Mouse (Mus musculus) CH12.LX (cell line): Measurements from ENCODE around the gene Mrpl33. TPM values are rescaled to one million over a fixed set of nuclear protein-coding genes. Genes with fewer than 3 reads are reported as not detected.
"Not testable (repeated sequence)": the region's sequence is repeated elsewhere in the genome, so short reads cannot be mapped to it uniquely, and the experiment has no call there.

ENCODE experiments used
- DNase-seq: peaks from one replicate; pipeline ENCODE4 v3.0.0-alpha.2; 2013; ENCODE audit errors: extremely low read depth
- H3K27ac ChIP-seq: 2 replicates; pipeline ENCODE4 v1.5.1; 2012; ENCODE audit warnings: low read depth, mild to moderate bottlenecking, control low read depth, moderate library complexity; ENCODE audit not compliant: insufficient read depth
- H3K27me3 ChIP-seq: replicated peaks from 2 replicates; pipeline ENCODE3; 2012; ENCODE audit warnings: inconsistent platforms
- H3K36me3 ChIP-seq, 2 experiments: replicated peaks in 1 of 2; 2 replicates each; pipeline versions ENCODE3 to v1.6.1; 2012; ENCODE audit warnings: inconsistent platforms in 1 of 2, low read length in 1 of 2, mild to moderate bottlenecking in 1 of 2, mixed read lengths in 1 of 2, moderate library complexity in 1 of 2; ENCODE audit not compliant: control insufficient read depth in 1 of 2, insufficient read depth in 1 of 2
- H3K4me1 ChIP-seq, 2 experiments: 2 replicates each; pipeline ENCODE4 v1.6.1; 2012; ENCODE audit warnings: inconsistent platforms in 1 of 2, moderate library complexity in 1 of 2; ENCODE audit not compliant: insufficient read depth in 2 of 2, control insufficient read depth in 1 of 2
- H3K4me2 ChIP-seq: 2 replicates; pipeline ENCODE4 v1.6.1; 2012; ENCODE audit warnings: low read depth, mild to moderate bottlenecking, control low read depth; ENCODE audit not compliant: poor library complexity, insufficient read depth, severe bottlenecking
- H3K4me3 ChIP-seq, 3 experiments: fragments of 150-350 bp in 1 of 3; sonication (generic) in 1 of 3; replicated peaks in 1 of 3; 2 replicates each; pipeline versions ENCODE3 to v1.5.1; 2011 to 2012; ENCODE audit warnings: low read depth in 2 of 3, low read length in 2 of 3, mild to moderate bottlenecking in 2 of 3, moderate library complexity in 2 of 3, control low read depth in 1 of 3, improper control_type of control experiment in 1 of 3, inconsistent platforms in 1 of 3, mixed read lengths in 1 of 3; ENCODE audit not compliant: poor library complexity in 1 of 3
- H3K79me2 ChIP-seq: replicated peaks from 2 replicates; pipeline ENCODE4 v1.6.1; 2012; ENCODE audit warnings: mild to moderate bottlenecking, moderate library complexity; ENCODE audit not compliant: control insufficient read depth, poor library complexity, insufficient read depth, severe bottlenecking; ENCODE audit errors: extremely low read depth
- H3K9ac ChIP-seq: 2 replicates; pipeline ENCODE4 v1.6.1; 2012; ENCODE audit warnings: low read depth, mild to moderate bottlenecking, control low read depth, moderate library complexity; ENCODE audit not compliant: insufficient read depth
- H3K9me3 ChIP-seq: replicated peaks from 2 replicates; pipeline ENCODE3; 2012; ENCODE audit warnings: low read length, inconsistent platforms, mixed read lengths
- CHD2 ChIP-seq: IDR thresholded peaks from 2 replicates; pipeline ENCODE4 v1.6.1; 2011; ENCODE audit warnings: low read length, improper control_type of control experiment
- CTCF ChIP-seq, 2 experiments: IDR thresholded peaks in 1 of 2; conservative IDR thresholded peaks in 1 of 2; 2 replicates each; pipeline ENCODE4 v1.5.1; 2011 to 2012; ENCODE audit warnings: low read depth in 2 of 2, low read length in 2 of 2, improper control_type of control experiment in 1 of 2, inconsistent platforms in 1 of 2, mild to moderate bottlenecking in 1 of 2, moderate library complexity in 1 of 2
- GABPA ChIP-seq: IDR thresholded peaks from 2 replicates; pipeline ENCODE4 v1.6.1; 2012; ENCODE audit warnings: low read depth, low read length, improper control_type of control experiment, inconsistent platforms; ENCODE audit not compliant: insufficient replicate concordance
- IRF4 ChIP-seq: IDR thresholded peaks from 2 replicates; pipeline ENCODE4 v1.6.1; 2014; ENCODE audit warnings: low read depth, mild to moderate bottlenecking, inconsistent platforms, low read length, improper control_type of control experiment
- JUND ChIP-seq: conservative IDR thresholded peaks from 2 replicates; pipeline ENCODE4 v1.6.1; 2011; ENCODE audit warnings: low read depth, low read length, improper control_type of control experiment
- MAX ChIP-seq: IDR thresholded peaks from 2 replicates; pipeline ENCODE4 v1.6.1; 2011; ENCODE audit warnings: low read length, improper control_type of control experiment
- MAZ ChIP-seq: IDR thresholded peaks from 2 replicates; pipeline ENCODE4 v1.6.1; 2012; ENCODE audit warnings: low read depth, mild to moderate bottlenecking, inconsistent platforms, low read length, improper control_type of control experiment, moderate library complexity
- PAX5 ChIP-seq: IDR thresholded peaks from 2 replicates; pipeline ENCODE4 v1.6.1; 2012; ENCODE audit warnings: low read length, inconsistent platforms, mixed read lengths
- RAD21 ChIP-seq: IDR thresholded peaks from 2 replicates; pipeline ENCODE4 v1.6.1; 2011; ENCODE audit warnings: low read depth, mild to moderate bottlenecking, low read length, improper control_type of control experiment, moderate library complexity
- TCF12 ChIP-seq: IDR thresholded peaks from 2 replicates; pipeline ENCODE4 v1.6.1; 2014; ENCODE audit warnings: low read depth, mild to moderate bottlenecking, inconsistent platforms, low read length, improper control_type of control experiment
- UBTF ChIP-seq: IDR thresholded peaks from 2 replicates; pipeline ENCODE4 v1.6.1; 2012; ENCODE audit warnings: low read depth, mild to moderate bottlenecking, inconsistent platforms, low read length, improper control_type of control experiment, moderate library complexity
- USF1 ChIP-seq: IDR thresholded peaks from 2 replicates; pipeline ENCODE4 v1.6.1; 2014; ENCODE audit warnings: low read depth, mild to moderate bottlenecking, inconsistent platforms, low read length, improper control_type of control experiment
- ZKSCAN1 ChIP-seq: IDR thresholded peaks from 2 replicates; pipeline ENCODE4 v1.6.1; 2012; ENCODE audit warnings: low read depth, inconsistent platforms, low read length, improper control_type of control experiment, borderline replicate concordance
- ZMIZ1 ChIP-seq: IDR thresholded peaks from 2 replicates; pipeline ENCODE4 v1.6.1; 2012; ENCODE audit warnings: low read depth, mild to moderate bottlenecking, inconsistent platforms, low read length, improper control_type of control experiment
- dilution Hi-C: fragments of 300-500 bp; cut with MboI; formaldehyde crosslinking; loops from 2 replicates; pipeline ENCODE4 v1.14.3; 2020; ENCODE audit warnings: low sequenced_read_pairs; ENCODE audit not compliant: extremely low pct_unique_long_range_greater_than_20kb, extremely low pct_ligation_motif_present
- in situ Hi-C: fragments of 300-500 bp; cut with MboI; formaldehyde crosslinking; loops from 3 replicates; pipeline ENCODE4 v1.14.3; 2019; ENCODE audit warnings: low sequenced_read_pairs, low pct_ligation_motif_present, low pct_unique_long_range_greater_than_20kb, mixed read lengths
- polyA plus RNA-seq: library from polyadenylated mRNA; unstranded; fragments of >175 nt; gene quantifications from 2 replicates; pipeline ENCODE4 v1.2.1, GENCODE M21; 2012; ENCODE audit warnings: low read depth; ENCODE audit not compliant: insufficient read length
- total RNA-seq, 2 experiments: library from RNA; depleted of rRNA; stranded (reverse); fragments of 300-350 nt in 1 of 2; fragments of >200 nt in 1 of 2; gene quantifications; 2 replicates each; pipeline ENCODE4 v1.2.3; 2012 to 2014

Gene Mrpl33
- total and polyA plus RNA-seq, 3 experiments, result 114 to 336 (median 168) TPM

- no peak for DNase-seq
- in situ Hi-C loops, result no loop called here
These were observed 8.7 kb upstream of the Mrpl33 start for GRCm38 (mm10) chr5:31588016-31588415.

GRCm38 (mm10) chr5:31588672-31589071, 8.1 kb upstream of the Mrpl33 start:
- DNase-seq, in situ Hi-C loops, H3K27ac ChIP-seq, H3K4me2 ChIP-seq, H3K36me3 ChIP-seq: not testable (repeated sequence)
- TF ChIP-seq RAD21, result peak; percentile 23
- peak in 1 of 2 experiments; percentile 40; a peak in 2 of 4 replicates for TF ChIP-seq CTCF (conservative IDR thresholded peaks at IDR 0.05 in 1 of 2, IDR thresholded peaks at IDR 0.05 in 1 of 2; ENCODE audit: low read depth in 2 of 2, low read length in 2 of 2)
- TF ChIP-seq, all 38 proteins: peak for 2; not testable (repeated sequence) for 36
- H3K4me3 ChIP-seq, H3K79me2 ChIP-seq, H3K9ac ChIP-seq, H3K27me3 ChIP-seq, dilution Hi-C loops, H3K4me1 ChIP-seq: not testable (repeated sequence)
- peaks cover 12% of the 10 kb centered on the region for H3K9me3 ChIP-seq

More at GRCm38 (mm10) chr5:31588016-31588415, 8.7 kb upstream of the Mrpl33 start:
- Histone ChIP-seq H3K79me2 (no peaks in the 10 kb centered on the region), H3K36me3 (no peaks in the 10 kb centered on the region), H3K9ac (no peak overlapping the region), H3K27ac (no peak overlapping the region), H3K27me3 (no peaks in the 10 kb centered on the region), H3K4me1 (no peaks in the 10 kb centered on the region), H3K9me3 (peaks cover 12% of the 10 kb centered on the region), H3K4me2 (no peak overlapping the region), H3K4me3 (no peak overlapping the region)
- TF ChIP-seq ZKSCAN1, result no peak
- TF ChIP-seq UBTF, result no peak
- no peak for TF ChIP-seq MAX
- no peak for TF ChIP-seq USF1
- no peak for TF ChIP-seq PAX5
- no peak for TF ChIP-seq JUND
- TF ChIP-seq GABPA, result no peak
- no peak for TF ChIP-seq TCF12
- no peak for TF ChIP-seq IRF4
- no peak for TF ChIP-seq ZMIZ1
- no peak for TF ChIP-seq CHD2
- TF ChIP-seq MAZ, result no peak
- dilution Hi-C loops, result no loop called here
